Mouse (Mus musculus) layer of hippocampus, postnatal 25 days (tissue): ENCODE results near the gene Foxo4. TPM values are rescaled to one million over a fixed set of nuclear protein-coding genes. Genes with fewer than 3 reads are reported as not detected.

ENCODE experiments used
- DNase-seq, 2 experiments: peaks; one replicate each; pipeline ENCODE4 v3.0.0; 2022; ENCODE audit warnings: mixed read lengths in 2 of 2, low spot score in 1 of 2; ENCODE audit errors: extremely low spot score in 1 of 2
- total RNA-seq, 2 experiments: library from RNA; stranded (reverse); gene quantifications; 2 replicates each; pipeline ENCODE4 v1.2.3; 2021

Foxo4 gene
- total RNA-seq, result 10 to 100 TPM; 18.4 to 22.8 TPM

DNA sequence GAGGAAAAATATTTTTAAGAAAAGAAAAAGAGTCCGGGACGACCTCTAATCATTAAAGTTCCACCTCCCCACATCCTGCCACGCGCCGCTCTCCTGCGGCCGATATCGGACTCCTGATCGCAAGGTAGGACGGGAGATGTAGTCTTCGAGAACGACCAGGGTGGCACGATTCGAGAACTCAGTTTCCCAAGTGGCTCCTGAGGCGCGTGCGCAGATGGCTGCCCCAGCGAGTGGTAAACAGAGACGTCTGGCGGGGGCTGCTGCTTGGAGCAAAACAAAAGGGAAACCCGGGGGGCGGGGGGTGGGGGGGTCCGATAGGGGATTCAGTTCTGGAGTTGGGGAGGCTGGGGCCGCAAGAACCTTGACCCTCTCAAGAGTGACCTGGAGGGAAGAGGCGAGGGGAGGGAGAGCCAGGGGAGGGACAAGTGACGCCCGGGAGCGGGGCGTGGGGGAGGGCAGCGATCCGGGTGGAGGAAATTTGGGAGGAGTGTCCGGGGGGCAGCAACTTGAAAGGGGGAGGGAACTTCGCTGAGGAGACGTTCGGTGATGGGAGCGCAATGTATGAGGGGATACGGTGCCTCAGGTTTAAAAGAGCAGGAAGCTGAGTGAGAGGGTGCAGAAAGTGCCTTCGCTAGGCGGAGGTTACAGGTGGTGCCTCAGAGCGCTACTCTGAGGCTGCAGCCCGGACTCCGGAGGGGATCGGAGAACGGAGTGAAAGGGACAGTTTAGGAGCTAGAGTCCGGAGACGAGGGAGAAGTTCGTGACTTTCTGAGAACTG, at the start of gene Foxo4:
Gene Foxo4 (plus strand): TSS at position 577 of the 778 bp plus-strand sequence.
- DNase-seq, result peak; percentile 49 to 69

DNA sequence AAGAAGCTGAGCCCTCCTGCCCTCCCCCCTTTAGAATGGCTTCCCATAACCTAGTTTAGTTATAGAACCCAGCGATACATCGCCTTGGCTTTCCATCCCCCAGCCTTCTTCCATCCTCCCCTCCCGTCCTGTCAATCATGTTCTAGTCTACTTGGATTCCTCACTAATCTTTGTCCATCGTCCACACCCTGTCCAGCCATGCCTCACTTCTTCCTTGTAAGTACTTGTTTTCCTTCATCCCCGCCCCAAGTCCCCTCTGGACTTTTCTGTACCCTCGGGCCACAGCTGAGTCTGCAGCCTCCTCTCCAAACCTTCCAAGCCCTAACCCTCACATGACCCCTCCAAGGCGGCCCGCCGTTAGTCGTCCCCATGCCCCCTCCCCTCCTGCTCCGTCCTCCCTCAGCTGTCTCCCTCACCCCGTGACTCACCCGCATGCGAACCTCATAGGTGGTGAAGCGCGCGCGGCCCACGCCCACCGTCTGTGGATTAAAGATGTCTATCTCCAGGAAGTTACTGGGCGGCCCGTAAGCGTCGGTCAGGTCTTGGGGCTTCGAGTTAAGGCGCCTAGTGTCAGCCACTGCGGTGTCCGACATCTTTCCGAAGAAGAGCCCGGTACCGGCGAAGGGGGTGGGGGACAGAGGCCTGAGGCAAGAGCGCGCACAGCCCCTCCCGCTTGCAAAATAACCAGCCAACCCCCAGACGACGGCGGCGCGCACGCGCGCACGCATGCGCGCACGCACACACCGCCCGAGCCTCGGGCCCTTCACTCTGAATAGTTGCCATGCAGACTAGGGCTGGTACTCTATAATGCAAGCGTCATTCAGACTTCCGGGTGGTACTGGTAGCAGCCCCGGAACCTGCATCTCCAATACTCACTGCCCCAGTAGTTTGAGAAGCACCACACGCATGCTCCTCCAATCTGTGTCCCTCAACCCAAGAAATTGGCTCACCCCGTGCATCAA, 32.2 kb upstream of the Foxo4 start, which contains the start of gene Snx12:
Gene Snx12 (minus strand): TSS at position 730 of the 962 bp plus-strand sequence.
- DNase-seq, result peak; percentile 66 to 72

DNA sequence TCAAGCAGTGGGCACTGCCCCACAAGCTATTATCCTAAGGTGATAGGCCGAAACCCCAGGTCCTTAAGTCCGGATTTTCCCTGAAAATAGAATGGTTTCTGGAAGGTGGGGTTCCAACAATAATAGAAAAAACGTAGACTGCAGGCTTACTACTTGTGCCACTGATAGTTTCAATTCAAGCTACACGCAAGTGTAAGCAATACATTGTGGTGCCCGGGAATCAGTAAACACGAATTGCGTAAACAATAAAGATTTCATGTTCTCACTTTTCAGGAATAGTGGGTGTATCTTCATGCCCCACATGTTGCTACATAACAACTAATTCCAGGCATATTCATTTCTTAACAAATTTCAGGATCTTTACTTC, 31.5 kb upstream of the Foxo4 start:
- DNase-seq, result no peak

DNA sequence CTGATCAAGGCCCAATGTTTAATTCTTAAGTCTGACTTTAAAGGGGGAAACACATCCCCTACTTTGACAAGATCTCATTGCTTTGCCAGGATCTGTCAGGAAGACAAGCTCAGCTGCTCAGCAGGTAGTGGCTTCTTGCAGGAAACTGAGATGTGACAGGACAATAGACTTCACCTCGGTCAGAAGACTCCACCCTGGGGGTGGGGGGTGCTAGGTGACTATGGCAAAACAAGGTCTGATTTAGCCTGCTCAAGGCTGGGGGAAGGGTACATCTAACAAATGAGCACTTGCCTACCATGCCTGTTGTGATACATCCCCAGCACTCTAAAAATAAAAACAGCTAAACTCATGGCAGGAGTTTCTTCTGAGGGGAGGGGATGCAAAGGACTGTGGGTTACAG, 9.3 kb upstream of the Foxo4 start:
- no peak for DNase-seq

DNA sequence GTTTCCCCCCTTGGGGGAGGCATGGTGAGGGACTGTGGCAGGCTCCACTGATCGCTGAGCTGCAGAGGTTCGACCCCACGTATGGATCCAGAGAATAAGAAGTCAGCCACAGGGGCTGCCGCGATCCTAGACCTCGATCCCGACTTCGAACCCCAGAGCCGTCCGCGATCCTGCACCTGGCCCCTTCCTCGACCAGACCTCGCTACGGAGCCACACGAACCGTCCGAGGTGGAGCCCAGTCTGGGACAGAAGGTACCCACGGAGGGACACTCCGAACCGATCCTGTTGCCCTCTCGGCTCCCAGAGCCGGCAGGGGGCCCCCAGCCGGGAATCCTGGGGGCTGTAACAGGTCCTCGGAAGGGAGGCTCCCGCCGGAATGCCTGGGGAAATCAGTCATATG, 412 bp downstream of the Foxo4 start:
- DNase-seq, result no peak

DNA sequence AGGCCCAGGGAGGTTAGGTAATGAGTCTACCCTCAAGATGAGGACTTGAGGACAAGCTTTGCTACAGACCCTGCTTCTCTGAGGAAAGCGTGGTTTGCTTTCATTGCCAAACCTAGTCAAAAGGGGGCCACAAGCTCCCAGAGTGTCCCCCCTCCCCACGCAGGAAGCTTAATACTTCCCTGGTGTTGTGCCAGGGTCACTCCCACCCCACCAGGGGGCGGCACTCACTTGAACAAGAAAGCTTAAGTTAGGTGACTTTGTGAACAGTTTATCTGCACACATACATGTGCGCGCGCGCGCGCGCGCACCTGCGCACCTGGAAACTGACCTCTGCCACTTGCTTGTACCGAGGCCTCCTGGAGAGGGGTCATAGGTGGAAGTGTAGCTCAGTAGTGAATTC, 2.3 kb downstream of the Foxo4 start:
- no peak for DNase-seq

DNA sequence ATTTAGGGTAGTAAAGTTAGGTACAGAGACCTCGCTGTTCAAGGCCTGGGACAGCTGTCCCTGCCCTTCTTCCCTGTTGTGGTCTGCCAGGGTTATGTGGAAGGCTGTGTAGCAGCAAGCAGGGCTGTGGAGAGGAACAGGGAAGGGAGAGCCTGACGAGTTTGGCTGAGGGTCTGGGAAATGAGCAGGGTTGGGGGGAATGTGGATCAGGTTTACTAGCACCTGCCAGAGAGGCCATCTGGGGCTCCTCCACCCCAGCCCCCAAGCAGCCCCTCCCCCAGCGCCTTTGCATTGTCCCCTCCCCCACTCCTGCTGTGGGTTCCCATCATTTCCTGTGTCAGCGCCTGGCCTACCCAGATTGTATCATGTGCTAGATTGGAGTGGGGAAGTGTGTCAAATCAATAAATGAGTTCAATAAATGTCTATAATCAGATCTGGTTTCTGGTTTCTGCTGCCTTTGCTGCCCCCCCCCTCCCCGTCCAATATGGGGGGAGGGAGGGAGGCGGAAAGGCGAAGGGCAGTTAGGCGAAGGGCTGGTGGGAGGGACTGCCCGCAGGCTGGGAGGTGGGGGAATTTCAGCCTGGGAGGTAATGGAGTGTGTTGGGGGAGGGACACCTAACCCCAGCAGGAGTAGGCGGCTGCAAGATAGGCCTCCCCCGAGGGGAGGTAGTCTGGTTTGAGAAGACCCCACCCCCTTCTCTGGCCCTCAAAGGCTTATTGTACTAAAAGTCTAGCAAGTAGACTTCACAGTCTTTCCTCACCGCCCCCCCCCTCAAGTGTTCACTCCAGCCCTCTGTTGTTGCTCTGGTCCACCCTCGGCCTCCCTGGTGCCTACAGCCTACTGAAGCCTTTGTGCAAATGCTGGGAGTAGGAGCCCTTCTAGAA, 6.4 kb downstream of the Foxo4 start:
- no peak for DNase-seq

DNA sequence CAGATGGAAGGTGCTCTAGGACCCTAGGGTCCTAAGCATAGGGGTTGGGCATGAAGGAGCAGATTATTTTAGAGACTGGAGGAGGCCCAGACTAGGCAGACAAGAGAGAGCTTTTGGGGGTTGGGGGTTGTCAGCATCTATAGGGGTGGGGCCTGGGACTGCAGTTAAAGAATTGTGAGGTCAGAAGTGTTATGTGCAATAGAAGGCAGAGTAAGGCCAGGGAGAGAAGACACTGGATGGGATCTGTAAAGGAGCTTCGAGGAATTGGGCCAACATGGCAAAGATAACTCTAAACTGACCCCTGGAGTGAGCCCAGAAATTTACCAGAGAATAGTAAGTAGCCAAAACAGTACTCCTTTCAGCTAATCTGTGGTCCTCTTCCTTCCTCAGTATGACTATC, 9.6 kb downstream of the Foxo4 start, which contains the start of gene Gm614:
Gene Gm614 (minus strand): TSS at position 101 of the 400 bp plus-strand sequence.
- DNase-seq, result no peak

DNA sequence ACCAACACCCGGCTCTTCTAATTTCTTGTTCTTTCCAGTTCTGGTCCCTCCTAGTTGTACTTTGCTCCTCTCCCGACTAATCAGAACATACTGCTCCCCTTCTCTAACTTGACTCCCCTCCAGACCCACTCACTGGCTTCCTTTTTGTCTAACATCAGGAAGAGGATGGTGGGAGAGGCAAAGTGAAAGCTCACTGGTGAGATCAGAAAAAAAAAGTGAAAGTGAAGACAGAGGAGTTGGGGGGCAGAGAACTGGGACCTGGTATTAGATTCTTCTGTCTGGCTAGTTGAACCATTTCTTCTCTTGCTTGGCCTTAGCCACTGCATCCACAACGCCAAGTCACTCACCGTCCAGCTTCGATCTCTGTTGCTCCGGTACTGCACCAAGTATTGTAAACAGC, 12.3 kb downstream of the Foxo4 start:
- no peak for DNase-seq

DNA sequence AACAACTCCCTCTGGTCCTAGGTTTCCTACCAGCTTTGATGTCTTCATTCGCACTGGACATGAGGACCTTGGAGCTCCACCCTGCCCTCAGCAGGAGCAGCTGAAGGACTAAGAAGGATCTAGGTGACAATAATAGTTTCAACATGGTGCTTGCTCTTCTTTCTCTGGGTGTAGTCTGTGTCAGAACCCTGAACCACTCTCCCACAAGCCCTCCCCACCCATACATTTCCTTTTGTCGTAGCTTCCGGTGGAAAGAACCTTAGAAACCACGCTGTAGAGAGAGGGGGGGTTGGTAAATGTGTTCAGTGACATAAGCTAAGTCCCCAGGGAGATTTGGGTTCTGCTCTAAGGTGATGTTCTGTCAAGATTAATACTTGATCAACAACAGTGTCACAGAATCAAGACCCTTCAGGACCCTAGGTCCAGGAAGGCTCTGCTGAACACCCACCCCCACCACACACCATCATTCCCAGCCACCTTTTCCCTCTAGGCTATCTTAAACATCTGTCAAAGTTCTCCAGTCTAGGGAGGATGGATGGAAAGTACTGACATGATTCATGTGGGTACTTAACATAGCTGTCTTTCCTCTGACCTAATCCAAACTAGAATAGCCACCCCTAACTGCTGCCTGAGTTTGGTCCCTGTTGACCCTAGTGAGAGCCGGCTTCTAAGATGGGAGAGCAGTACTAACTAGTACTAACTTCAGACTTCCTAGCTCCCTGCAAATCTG, 13.9 kb downstream of the Foxo4 start, which contains the start of gene Il2rg:
Gene Il2rg (minus strand): TSS at position 231 of the 730 bp plus-strand sequence.
- no peak for DNase-seq

DNA sequence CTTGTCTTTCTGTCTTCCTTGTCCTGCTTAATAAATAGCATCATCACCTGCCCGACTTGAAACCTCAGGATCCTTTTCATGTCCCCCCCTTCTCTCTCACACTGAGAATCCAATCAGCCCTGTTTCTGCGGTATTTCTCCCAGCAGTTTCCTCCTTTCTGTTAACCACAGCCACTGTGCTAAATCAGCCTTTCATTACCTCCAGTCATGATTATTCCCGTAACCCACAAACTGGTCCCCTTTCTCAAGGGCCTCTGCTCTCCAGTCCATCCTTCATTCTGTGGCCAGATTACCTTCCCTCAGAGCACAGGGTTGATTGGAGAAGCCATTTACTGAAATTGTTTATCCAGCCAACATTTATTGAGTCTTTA, 14.4 kb downstream of the Foxo4 start, which contains the start of gene Gm20489:
Gene Gm20489 (minus strand): TSS at position 269 of the 370 bp plus-strand sequence.
- DNase-seq, result no peak

DNA sequence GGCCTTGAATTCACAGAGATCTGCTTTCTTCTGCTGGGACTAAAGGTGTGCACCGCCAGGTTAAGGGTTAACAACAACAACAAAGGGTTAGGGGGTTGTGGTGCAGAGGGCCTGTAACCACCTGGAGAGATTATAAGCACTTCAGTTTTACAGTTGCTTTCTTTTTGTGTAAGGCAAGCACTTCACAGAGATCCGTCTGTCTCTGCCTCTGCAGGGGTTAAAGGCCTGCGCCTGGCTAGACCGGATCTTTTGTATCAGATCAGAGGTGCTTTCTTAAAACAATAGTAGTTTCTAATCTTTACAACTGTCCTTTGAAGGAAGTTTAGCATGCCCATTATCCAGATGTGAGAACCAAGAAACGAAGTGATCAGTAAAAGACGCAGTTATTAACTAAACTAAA, 19.1 kb downstream of the Foxo4 start:
- no peak for DNase-seq

DNA sequence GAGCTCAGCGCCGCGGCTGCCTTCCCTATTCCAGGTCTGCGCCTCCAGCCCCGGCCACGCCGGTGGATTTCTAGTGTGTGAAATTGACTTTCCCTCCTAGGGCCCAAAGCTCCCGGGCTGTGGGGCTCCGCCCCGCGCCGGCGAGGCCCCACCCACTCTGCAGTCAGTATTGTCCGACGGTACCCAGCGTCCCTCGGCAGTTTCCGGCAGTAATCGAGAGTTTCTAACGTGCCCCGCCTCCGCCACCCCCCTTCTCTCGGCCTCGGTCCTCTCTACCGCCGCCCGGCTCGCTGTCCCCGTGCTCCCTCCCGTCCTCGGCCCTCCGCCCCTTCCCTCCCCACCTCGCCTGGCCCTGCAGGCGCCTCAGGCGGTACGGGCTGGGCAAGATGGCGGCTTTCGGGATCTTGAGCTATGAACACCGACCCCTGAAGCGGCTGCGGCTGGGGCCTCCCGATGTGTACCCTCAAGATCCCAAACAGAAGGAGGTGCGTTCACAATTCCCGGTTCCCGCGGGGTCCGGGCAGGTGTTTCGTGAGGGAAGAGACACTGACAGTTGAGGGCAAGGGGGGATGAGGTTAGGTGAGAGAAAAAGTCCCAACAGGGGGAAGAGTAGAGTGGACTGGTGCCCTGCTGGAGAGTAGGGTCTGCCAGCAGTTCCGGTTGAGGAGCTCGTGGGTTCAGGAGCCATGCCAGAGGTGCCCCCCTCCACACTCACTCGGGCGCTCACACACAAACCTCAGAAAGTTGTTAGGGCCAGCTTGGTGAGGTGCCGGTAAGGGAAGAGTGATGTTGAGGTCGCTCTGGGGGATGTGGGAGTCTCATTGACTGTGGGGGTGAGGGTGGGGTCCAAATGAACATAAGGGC, 19.8 kb downstream of the Foxo4 start, which contains the start of gene Med12:
Gene Med12 (plus strand): TSS at position 156 of the 864 bp plus-strand sequence.
- peak; percentile 64 to 65 for DNase-seq

DNA sequence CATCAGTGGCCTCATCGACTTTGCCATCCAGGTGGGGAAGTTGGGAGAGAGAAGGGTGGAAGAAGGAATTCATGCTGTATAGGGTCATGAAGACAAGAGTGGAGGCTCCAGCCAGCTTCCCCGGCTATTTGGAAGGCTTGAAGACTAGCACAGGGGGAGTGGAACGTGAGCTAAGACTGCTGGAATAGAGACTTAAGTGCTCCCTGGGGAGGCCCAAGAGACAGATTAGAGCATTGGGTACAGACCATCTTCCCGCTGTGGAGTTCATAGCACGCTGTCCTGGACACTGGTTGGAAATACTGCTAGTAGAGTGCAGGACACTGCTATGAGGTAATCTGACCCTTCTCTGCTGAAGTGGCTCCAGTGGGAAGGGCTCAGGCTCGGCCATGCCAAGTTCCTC, 28.5 kb downstream of the Foxo4 start:
- DNase-seq, result no peak

DNA sequence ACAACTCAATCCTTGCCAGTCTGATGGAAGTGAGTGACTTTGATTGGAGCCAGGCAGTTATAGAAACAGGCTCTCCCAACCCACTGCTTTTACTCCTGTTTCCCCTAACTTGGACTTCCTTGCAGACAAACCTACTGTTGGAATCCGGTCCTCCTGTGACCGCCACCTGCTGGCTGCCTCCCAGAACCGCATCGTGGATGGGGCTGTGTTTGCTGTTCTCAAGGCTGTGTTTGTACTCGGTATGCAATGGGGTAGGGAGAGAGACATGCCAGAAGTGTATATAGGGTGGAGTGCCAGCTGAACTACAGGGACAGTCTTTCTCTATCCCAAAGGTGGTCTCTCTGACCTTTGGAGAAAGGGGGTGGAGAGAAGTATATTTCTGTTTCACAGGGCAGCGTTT, 31.2 kb downstream of the Foxo4 start:
- DNase-seq, result peak in 1 of 2 experiments; percentile 61

DNA sequence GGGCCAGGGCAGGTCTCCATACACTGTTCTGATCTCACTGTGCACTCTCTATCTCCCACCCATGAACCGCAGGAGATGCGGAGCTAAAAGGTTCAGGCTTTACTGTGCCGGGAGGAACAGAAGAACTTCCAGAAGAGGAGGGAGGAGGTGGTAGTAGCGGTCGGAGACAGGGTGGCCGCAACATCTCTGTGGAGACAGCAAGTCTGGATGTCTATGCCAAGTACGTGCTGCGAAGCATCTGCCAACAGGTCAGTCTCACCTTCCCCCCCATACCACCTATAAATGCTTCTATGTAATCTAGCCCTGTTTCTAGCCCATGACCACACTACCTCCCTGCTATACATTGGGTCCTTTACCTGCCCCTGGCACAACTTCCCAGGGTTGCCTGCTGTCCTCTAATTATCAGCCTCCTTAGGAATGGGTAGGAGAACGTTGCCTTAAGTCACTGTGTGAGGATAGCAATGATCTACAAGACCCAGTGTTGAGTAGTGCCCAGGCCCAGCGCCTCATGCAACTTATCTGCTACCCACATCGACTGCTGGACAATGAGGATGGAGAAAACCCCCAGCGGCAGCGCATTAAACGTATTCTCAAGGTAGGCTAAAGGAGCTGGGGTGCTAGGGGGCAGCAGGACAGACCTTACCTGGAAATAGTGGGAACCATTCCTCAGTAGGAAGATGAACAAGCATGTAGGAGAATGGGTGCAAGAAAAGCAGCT, 31.8 kb downstream of the Foxo4 start:
- no peak for DNase-seq

DNA sequence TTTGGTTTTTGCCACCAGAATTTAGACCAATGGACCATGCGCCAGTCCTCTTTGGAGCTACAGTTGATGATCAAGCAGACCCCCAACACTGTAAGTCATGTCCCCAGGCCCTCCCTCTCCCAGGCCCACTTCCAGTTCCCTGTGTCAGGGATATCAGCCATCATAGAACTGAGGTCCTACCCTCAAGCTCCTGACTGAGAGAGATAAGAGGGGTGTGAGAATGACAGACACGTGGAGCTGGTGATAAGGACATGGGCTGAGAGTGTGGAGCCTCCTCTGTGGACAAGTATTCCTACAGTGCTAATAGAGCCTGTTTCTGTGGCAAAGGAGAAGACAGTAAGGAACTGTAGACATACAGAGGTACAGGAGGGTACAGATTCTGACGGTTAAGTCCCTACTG, 33.2 kb downstream of the Foxo4 start:
- DNase-seq, result no peak

DNA sequence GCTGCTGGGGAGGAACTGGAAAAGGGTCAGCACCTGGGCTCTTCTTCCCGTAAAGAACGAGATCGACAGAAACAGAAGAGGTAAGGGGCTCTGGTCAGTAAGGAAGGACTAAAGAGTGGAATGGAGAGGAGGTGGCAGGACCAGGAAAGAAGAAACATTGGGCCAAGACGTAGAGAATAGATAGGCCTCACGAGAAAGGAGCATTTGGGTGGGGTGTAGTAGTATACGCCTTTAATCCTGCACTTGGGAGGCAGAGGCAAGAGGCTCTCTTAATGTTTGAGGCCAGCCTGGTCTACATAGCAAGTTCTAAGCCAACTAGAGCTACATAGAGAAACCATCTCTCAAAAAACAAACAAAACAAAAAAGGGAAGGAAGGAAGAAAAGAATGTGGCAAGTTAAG, 34.1 kb downstream of the Foxo4 start:
- no peak for DNase-seq
